Mouse (Mus musculus) CH12.LX (cell line): ENCODE results near the gene Tns2. TPM values are rescaled to one million over a fixed set of nuclear protein-coding genes. Genes with fewer than 3 reads are reported as not detected.
A peak's percentile ranks its signal among the peaks of the same experiment; 100 is the strongest.

Experiments used
- DNase-seq: peaks from one replicate; pipeline ENCODE4 v3.0.0-alpha.2; 2013; ENCODE audit errors: extremely low read depth
- H3K27ac ChIP-seq: 2 replicates; pipeline ENCODE4 v1.5.1; 2012; ENCODE audit warnings: low read depth, mild to moderate bottlenecking, control low read depth, moderate library complexity; ENCODE audit not compliant: insufficient read depth
- H3K27me3 ChIP-seq: replicated peaks from 2 replicates; pipeline ENCODE3; 2012; ENCODE audit warnings: inconsistent platforms
- H3K36me3 ChIP-seq, 2 experiments: replicated peaks in 1 of 2; 2 replicates each; pipeline versions ENCODE3 to v1.6.1; 2012; ENCODE audit warnings: inconsistent platforms in 1 of 2, low read length in 1 of 2, mild to moderate bottlenecking in 1 of 2, mixed read lengths in 1 of 2, moderate library complexity in 1 of 2; ENCODE audit not compliant: control insufficient read depth in 1 of 2, insufficient read depth in 1 of 2
- H3K4me1 ChIP-seq, 2 experiments: 2 replicates each; pipeline ENCODE4 v1.6.1; 2012; ENCODE audit warnings: inconsistent platforms in 1 of 2, moderate library complexity in 1 of 2; ENCODE audit not compliant: insufficient read depth in 2 of 2, control insufficient read depth in 1 of 2
- H3K4me2 ChIP-seq: 2 replicates; pipeline ENCODE4 v1.6.1; 2012; ENCODE audit warnings: low read depth, mild to moderate bottlenecking, control low read depth; ENCODE audit not compliant: poor library complexity, insufficient read depth, severe bottlenecking
- H3K4me3 ChIP-seq, 3 experiments: fragments of 150-350 bp in 1 of 3; sonication (generic) in 1 of 3; replicated peaks in 1 of 3; 2 replicates each; pipeline versions ENCODE3 to v1.5.1; 2011 to 2012; ENCODE audit warnings: low read depth in 2 of 3, low read length in 2 of 3, mild to moderate bottlenecking in 2 of 3, moderate library complexity in 2 of 3, control low read depth in 1 of 3, improper control_type of control experiment in 1 of 3, inconsistent platforms in 1 of 3, mixed read lengths in 1 of 3; ENCODE audit not compliant: poor library complexity in 1 of 3
- H3K79me2 ChIP-seq: replicated peaks from 2 replicates; pipeline ENCODE4 v1.6.1; 2012; ENCODE audit warnings: mild to moderate bottlenecking, moderate library complexity; ENCODE audit not compliant: control insufficient read depth, poor library complexity, insufficient read depth, severe bottlenecking; ENCODE audit errors: extremely low read depth
- H3K9ac ChIP-seq: 2 replicates; pipeline ENCODE4 v1.6.1; 2012; ENCODE audit warnings: low read depth, mild to moderate bottlenecking, control low read depth, moderate library complexity; ENCODE audit not compliant: insufficient read depth
- H3K9me3 ChIP-seq: replicated peaks from 2 replicates; pipeline ENCODE3; 2012; ENCODE audit warnings: low read length, inconsistent platforms, mixed read lengths
- CTCF ChIP-seq, 2 experiments: IDR thresholded peaks in 1 of 2; conservative IDR thresholded peaks in 1 of 2; 2 replicates each; pipeline ENCODE4 v1.5.1; 2011 to 2012; ENCODE audit warnings: low read depth in 2 of 2, low read length in 2 of 2, improper control_type of control experiment in 1 of 2, inconsistent platforms in 1 of 2, mild to moderate bottlenecking in 1 of 2, moderate library complexity in 1 of 2
- E2F4 ChIP-seq: IDR thresholded peaks from 2 replicates; pipeline ENCODE4 v1.6.1; 2011; ENCODE audit warnings: low read depth, low read length, improper control_type of control experiment; ENCODE audit not compliant: insufficient replicate concordance
- ELF1 ChIP-seq: IDR thresholded peaks from 2 replicates; pipeline ENCODE4 v1.6.1; 2014; ENCODE audit warnings: low read depth, mild to moderate bottlenecking, inconsistent platforms, low read length, improper control_type of control experiment
- EP300 ChIP-seq: IDR thresholded peaks from 2 replicates; pipeline ENCODE4 v1.6.1; 2011; ENCODE audit warnings: low read length, improper control_type of control experiment
- GABPA ChIP-seq: IDR thresholded peaks from 2 replicates; pipeline ENCODE4 v1.6.1; 2012; ENCODE audit warnings: low read depth, low read length, improper control_type of control experiment, inconsistent platforms; ENCODE audit not compliant: insufficient replicate concordance
- HCFC1 ChIP-seq: IDR thresholded peaks from 2 replicates; pipeline ENCODE4 v1.6.1; 2012; ENCODE audit warnings: low read depth, mild to moderate bottlenecking, inconsistent platforms, low read length, improper control_type of control experiment
- IRF4 ChIP-seq: IDR thresholded peaks from 2 replicates; pipeline ENCODE4 v1.6.1; 2014; ENCODE audit warnings: low read depth, mild to moderate bottlenecking, inconsistent platforms, low read length, improper control_type of control experiment
- JUN ChIP-seq: IDR thresholded peaks from 2 replicates; pipeline ENCODE4 v1.6.1; 2011; ENCODE audit warnings: low read depth, mild to moderate bottlenecking, low read length, improper control_type of control experiment, moderate library complexity; ENCODE audit not compliant: insufficient read depth
- JUND ChIP-seq: conservative IDR thresholded peaks from 2 replicates; pipeline ENCODE4 v1.6.1; 2011; ENCODE audit warnings: low read depth, low read length, improper control_type of control experiment
- KAT2A ChIP-seq: IDR thresholded peaks from 2 replicates; pipeline ENCODE4 v1.6.1; 2012; ENCODE audit warnings: low read length, improper control_type of control experiment, inconsistent platforms; ENCODE audit not compliant: insufficient replicate concordance
- MAFK ChIP-seq: IDR thresholded peaks from 2 replicates; pipeline ENCODE4 v1.6.1; 2011; ENCODE audit warnings: low read length, improper control_type of control experiment; ENCODE audit not compliant: insufficient replicate concordance
- MAX ChIP-seq: IDR thresholded peaks from 2 replicates; pipeline ENCODE4 v1.6.1; 2011; ENCODE audit warnings: low read length, improper control_type of control experiment
- MAZ ChIP-seq: IDR thresholded peaks from 2 replicates; pipeline ENCODE4 v1.6.1; 2012; ENCODE audit warnings: low read depth, mild to moderate bottlenecking, inconsistent platforms, low read length, improper control_type of control experiment, moderate library complexity
- MEF2A ChIP-seq: IDR thresholded peaks from 2 replicates; pipeline ENCODE4 v1.6.1; 2014; ENCODE audit warnings: low read depth, mild to moderate bottlenecking, inconsistent platforms, low read length, improper control_type of control experiment, borderline replicate concordance
- MXI1 ChIP-seq: IDR thresholded peaks from 2 replicates; pipeline ENCODE4 v1.6.1; 2011; ENCODE audit warnings: mild to moderate bottlenecking, low read depth, low read length, improper control_type of control experiment
- MYC ChIP-seq: IDR thresholded peaks from 2 replicates; pipeline ENCODE4 v1.6.1; 2011; ENCODE audit warnings: low read depth, mild to moderate bottlenecking, improper control_type of control experiment, low read length
- NELFE ChIP-seq: IDR thresholded peaks from 2 replicates; pipeline ENCODE4 v1.6.1; 2011; ENCODE audit warnings: low read depth, low read length, improper control_type of control experiment
- PAX5 ChIP-seq: IDR thresholded peaks from 2 replicates; pipeline ENCODE4 v1.6.1; 2012; ENCODE audit warnings: low read length, inconsistent platforms, mixed read lengths
- POLR2A ChIP-seq: IDR thresholded peaks from 2 replicates; pipeline ENCODE4 v1.6.1; 2011; ENCODE audit warnings: low read depth, mild to moderate bottlenecking, improper control_type of control experiment, low read length
- POLR2AphosphoS2 ChIP-seq: IDR thresholded peaks from 2 replicates; pipeline ENCODE4 v1.6.1; 2011; ENCODE audit warnings: low read depth, low read length, improper control_type of control experiment
- RAD21 ChIP-seq: IDR thresholded peaks from 2 replicates; pipeline ENCODE4 v1.6.1; 2011; ENCODE audit warnings: low read depth, mild to moderate bottlenecking, low read length, improper control_type of control experiment, moderate library complexity
- RCOR1 ChIP-seq: conservative IDR thresholded peaks from 2 replicates; pipeline ENCODE4 v1.6.1; 2012; ENCODE audit warnings: low read depth, mild to moderate bottlenecking, inconsistent platforms, low read length, improper control_type of control experiment
- UBTF ChIP-seq: IDR thresholded peaks from 2 replicates; pipeline ENCODE4 v1.6.1; 2012; ENCODE audit warnings: low read depth, mild to moderate bottlenecking, inconsistent platforms, low read length, improper control_type of control experiment, moderate library complexity
- USF1 ChIP-seq: IDR thresholded peaks from 2 replicates; pipeline ENCODE4 v1.6.1; 2014; ENCODE audit warnings: low read depth, mild to moderate bottlenecking, inconsistent platforms, low read length, improper control_type of control experiment
- USF2 ChIP-seq: conservative IDR thresholded peaks from 2 replicates; pipeline ENCODE4 v1.6.1; 2011; ENCODE audit warnings: low read depth, low read length, improper control_type of control experiment
- ZC3H11A ChIP-seq: IDR thresholded peaks from 2 replicates; pipeline ENCODE4 v1.6.1; 2012; ENCODE audit warnings: low read depth, mild to moderate bottlenecking, inconsistent platforms, low read length, improper control_type of control experiment
- ZKSCAN1 ChIP-seq: IDR thresholded peaks from 2 replicates; pipeline ENCODE4 v1.6.1; 2012; ENCODE audit warnings: low read depth, inconsistent platforms, low read length, improper control_type of control experiment, borderline replicate concordance
- ZNF384 ChIP-seq: IDR thresholded peaks from 2 replicates; pipeline ENCODE4 v1.6.1; 2012; ENCODE audit warnings: low read depth, low read length, improper control_type of control experiment, inconsistent platforms
- dilution Hi-C: fragments of 300-500 bp; cut with MboI; formaldehyde crosslinking; loops from 2 replicates; pipeline ENCODE4 v1.14.3; 2020; ENCODE audit warnings: low sequenced_read_pairs; ENCODE audit not compliant: extremely low pct_unique_long_range_greater_than_20kb, extremely low pct_ligation_motif_present
- in situ Hi-C: fragments of 300-500 bp; cut with MboI; formaldehyde crosslinking; loops from 3 replicates; pipeline ENCODE4 v1.14.3; 2019; ENCODE audit warnings: low sequenced_read_pairs, low pct_ligation_motif_present, low pct_unique_long_range_greater_than_20kb, mixed read lengths
- polyA plus RNA-seq: library from polyadenylated mRNA; unstranded; fragments of >175 nt; gene quantifications from 2 replicates; pipeline ENCODE4 v1.2.1, GENCODE M21; 2012; ENCODE audit warnings: low read depth; ENCODE audit not compliant: insufficient read length
- total RNA-seq, 2 experiments: library from RNA; depleted of rRNA; stranded (reverse); fragments of 300-350 nt in 1 of 2; fragments of >200 nt in 1 of 2; gene quantifications; 2 replicates each; pipeline ENCODE4 v1.2.3; 2012 to 2014

Tns2 gene
- total and polyA plus RNA-seq, 3 experiments: 0.13 to 0.34 TPM; not detected in 1

DNA sequence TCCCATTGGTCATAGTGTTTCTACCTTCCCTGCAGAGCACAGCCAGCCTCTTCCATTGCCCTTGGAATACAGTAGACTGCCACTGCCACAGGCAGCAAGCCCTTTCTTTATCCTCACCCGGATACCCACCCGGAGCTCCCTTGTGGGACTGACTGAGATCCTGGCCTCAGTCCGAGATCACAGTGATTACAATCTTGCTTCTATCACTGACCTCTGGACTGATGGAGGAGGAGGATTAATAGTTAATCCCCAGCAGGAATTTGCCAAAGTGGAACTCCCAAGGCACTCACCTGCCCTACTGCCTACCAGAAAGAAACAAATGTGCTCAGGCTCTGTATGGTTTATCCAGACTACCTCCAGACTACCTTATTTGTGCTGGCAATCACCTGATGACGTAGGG is 49.3 kb downstream of the Tns2 start:
- Histone ChIP-seq H3K27ac (no peak overlapping the region), H3K36me3 (peaks cover 3 to 16% of the 10 kb centered on the region in 2 experiments), H3K4me1 (peaks cover 24 to 37% of the 10 kb centered on the region in 2 experiments), H3K4me2 (no peak overlapping the region), H3K9me3 (no peaks in the 10 kb centered on the region), H3K9ac (no peak overlapping the region), H3K79me2 (no peaks in the 10 kb centered on the region), H3K4me3 (no peak overlapping the region), H3K27me3 (peaks cover 13% of the 10 kb centered on the region)
- TF ChIP-seq POLR2A: no peak
- TF ChIP-seq MYC: no peak
- no peak for TF ChIP-seq NELFE
- no peak for TF ChIP-seq KAT2A
- TF ChIP-seq RCOR1: no peak
- no peak for TF ChIP-seq MAZ
- TF ChIP-seq MEF2A: no peak
- no peak for TF ChIP-seq RAD21
- no peak for TF ChIP-seq POLR2AphosphoS2
- no peak for TF ChIP-seq CTCF (conservative IDR thresholded peaks at IDR 0.05 in 1 of 2, IDR thresholded peaks at IDR 0.05 in 1 of 2; ENCODE audit: low read depth in 2 of 2, low read length in 2 of 2)
- no peak for TF ChIP-seq ZC3H11A
- in situ Hi-C loops (no loop called here), dilution Hi-C loops (no loop called here)
- no peak for DNase-seq

DNA sequence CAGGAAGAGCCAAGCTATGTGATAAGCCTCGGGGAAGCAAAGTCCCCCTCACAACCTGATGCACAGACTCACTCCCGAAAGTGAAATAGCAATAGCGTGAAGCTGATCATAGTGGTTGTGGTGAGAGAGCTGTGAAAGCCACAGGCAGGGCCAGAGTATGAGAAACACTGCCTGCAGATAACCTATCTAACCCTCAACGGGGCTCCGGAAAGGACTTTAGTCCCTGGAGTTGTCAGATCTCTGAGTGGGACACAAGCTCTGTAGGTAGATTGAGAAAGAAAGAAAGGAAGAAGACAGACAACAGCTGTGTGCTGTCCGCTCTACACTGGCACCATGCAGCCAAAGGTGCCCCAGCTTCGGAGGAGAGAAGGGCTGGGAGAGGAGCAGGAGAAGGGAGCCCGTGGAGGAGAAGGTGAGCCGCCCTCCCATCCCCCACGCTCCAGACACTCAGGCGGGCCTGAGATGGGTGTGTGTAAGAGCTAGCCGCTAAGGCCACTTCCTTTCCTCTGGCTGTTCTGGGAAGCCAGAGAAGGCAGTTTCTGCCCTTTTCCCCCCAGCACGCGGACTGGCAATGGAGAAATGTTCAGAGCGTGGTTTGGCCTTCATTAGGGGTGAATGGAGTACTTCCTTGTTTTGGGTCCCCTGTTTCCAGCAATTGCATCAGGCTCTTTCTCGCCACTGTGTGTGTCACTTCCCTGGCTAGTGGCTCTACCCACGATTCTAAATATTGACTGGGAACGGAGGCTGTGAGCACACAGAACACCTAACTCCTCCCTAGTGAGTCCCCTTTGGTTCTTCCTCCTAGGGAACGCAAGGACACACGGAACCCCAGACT is 50.3 kb downstream of the Tns2 start, which contains the start of gene Soat2:
Gene Soat2 (plus strand): TSS at position 226 of the 835 bp plus-strand sequence.
- DNase-seq: peak; percentile 31
- dilution Hi-C loops: no loop called here
- peak within 1 kb of the TSS in 2 of 3 experiments; percentile 35 to 73 for H3K4me3 ChIP-seq
- TF ChIP-seq HCFC1 (no peak), ELF1 (peak; percentile 80), EP300 (no peak), ZKSCAN1 (no peak), UBTF (no peak), MAX (peak; percentile 45; the same call in 1 of the 2 replicates), E2F4 (no peak), MEF2A (0 out of 2 replicates have a peak, but pooled peaks have one; percentile 12), POLR2AphosphoS2 (no peak), MAZ (no peak), PAX5 (no peak), RCOR1 (no peak), USF1 (no peak), RAD21 (no peak), CTCF (conservative IDR thresholded peaks at IDR 0.05 in 1 of 2, IDR thresholded peaks at IDR 0.05 in 1 of 2; ENCODE audit: low read depth in 2 of 2, low read length in 2 of 2) (no peak), USF2 (no peak), JUN (no peak), MYC (0 out of 2 replicates have a peak, but pooled peaks have one; percentile 32), MXI1 (no peak), KAT2A (no peak), NELFE (no peak; the same call in 1 of the 2 replicates), ZNF384 (no peak), IRF4 (0 out of 2 replicates have a peak, but pooled peaks have one; percentile 19), GABPA (no peak), POLR2A (peak; percentile 57; the same call in 1 of the 2 replicates), MAFK (no peak), JUND (no peak)

More for the DNA sequence above, 50.3 kb downstream of the Tns2 start, which contains the start of gene Soat2:
- H3K9me3 ChIP-seq: no peaks in the 10 kb centered on the region
- H3K27ac ChIP-seq: peak within 1 kb of the TSS; percentile 91
- no peaks in the 10 kb centered on the region for H3K79me2 ChIP-seq
- peak within 1 kb of the TSS; percentile 47 for H3K4me2 ChIP-seq
- peak within 1 kb of the TSS; percentile 96 for H3K9ac ChIP-seq
- H3K36me3 ChIP-seq: peaks cover 3 to 17% of the 10 kb centered on the region in 2 experiments
- in situ Hi-C loops: no loop called here
- peaks cover 5% of the 10 kb centered on the region for H3K27me3 ChIP-seq
- peaks cover 24 to 37% of the 10 kb centered on the region in 2 experiments for H3K4me1 ChIP-seq
